Mouse (Mus musculus) stomach, postnatal 0 days (tissue): Measurements from ENCODE around the gene Tnfrsf1b.

Experiments
- CTCF ChIP-seq: IDR thresholded peaks from 2 replicates; pipeline ENCODE4 v1.5.1; 2016; ENCODE audit warnings: antibody characterized with exemption, low read depth, mild to moderate bottlenecking, moderate library complexity
- EP300 ChIP-seq: optimal IDR thresholded peaks from 2 replicates; pipeline ENCODE3; 2016; ENCODE audit warnings: antibody characterized with exemption

GRCm38 (mm10) chr4:145246173-145247011 lies at the start of gene Tnfrsf1b:
- no peak for TF ChIP-seq CTCF
- TF ChIP-seq EP300, result no peak
